Mouse (Mus musculus) thymus, postnatal 14 days (tissue): Measurements from ENCODE around the gene Trappc12.
"Not testable (repeated sequence)": the region's sequence is repeated elsewhere in the genome, so short reads cannot be mapped to it uniquely, and the experiment has no call there.

ENCODE experiments used
- DNase-seq: peaks from one replicate; pipeline ENCODE4 v3.0.0; 2021

Trappc12 gene

DNA sequence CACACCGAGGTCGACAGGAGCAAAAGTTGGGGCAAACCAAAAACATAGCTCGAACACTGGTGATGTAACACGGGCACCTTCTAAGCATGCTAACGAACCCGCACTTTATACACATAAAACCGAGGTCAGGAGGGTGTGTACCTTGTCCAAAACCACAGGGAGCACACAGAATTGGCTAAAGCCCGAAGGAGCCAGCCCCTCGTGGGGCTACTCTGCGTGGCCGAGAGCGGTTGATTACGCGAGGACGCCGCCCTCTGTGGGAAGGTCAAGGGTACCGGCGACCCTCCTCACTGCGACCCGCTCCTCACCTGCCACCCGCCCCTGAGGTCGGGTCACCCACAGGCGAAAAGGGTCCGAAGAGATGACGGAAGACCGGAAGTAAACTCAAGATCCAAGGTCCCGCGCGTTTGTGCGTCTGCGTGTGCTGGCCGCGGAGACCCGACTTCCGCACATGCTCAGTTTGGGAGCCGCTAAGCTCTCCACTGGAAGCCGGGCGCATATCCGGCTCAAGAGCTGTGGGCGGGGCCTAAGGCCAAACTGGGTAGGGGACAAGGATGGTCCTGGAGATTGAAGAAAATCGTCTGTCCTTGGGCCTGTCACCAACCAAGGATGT, at the start of gene Trappc12:
Gene Trappc12 (minus strand): TSS at position 452 of the 613 bp plus-strand sequence.
- DNase-seq: peak; percentile 91

DNA sequence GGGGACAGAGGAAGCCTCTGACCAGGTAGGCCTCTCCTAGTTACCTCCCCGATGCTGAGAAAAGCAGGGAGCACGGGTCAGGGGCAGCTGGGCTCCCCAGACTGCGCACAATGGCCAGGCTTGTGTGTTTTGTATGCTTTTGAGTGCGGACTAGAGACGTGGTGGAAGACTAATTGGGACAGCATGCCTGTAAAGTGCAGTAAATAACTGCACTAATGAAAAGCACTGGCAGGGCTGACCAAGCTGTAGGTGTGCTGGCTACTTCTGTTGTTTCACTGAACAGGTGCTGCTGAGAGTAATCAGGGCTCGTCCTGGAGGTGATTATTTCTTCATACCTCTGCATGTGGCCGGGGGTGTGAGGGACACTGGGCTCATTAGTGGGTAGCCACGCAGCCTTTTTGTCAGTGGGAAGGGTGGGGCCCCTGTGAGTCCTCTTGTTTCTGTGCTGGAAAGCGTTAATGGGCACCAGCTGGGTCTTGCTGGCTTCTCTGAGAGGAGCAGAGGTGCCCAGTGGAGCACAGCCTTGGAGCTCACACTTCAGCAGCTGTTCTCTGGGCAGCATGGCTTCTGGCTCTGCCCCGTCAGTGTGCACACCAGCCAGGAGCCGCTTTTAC, 49.6 kb upstream of the Trappc12 start:
- DNase-seq: no peak

DNA sequence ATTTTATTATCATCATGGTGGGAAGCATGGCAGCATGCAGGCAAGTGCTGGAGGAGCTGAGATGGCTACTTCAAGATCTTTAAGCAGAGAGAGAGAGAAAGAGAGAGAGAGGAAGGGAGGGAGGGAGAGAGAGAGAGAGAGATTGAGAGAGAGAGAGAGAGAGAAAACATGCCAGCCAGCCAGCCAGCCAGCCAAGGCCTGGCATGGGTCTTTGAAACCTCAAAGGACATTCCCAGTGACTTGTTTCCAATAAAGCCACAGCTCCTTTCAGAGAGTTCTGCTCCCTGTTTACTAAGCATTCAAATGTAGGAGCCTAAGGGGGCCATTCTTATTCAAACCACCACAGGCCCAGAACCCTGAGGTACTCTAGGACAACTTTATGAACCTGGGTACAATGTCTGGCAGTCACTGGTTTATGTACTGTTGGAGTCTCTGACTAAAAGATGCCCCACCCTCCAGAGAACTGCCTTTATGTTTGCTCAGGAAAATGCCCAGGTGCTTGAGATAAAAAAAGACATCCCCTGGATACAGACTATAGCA, 46.7 kb upstream of the Trappc12 start:
- no peak for DNase-seq

DNA sequence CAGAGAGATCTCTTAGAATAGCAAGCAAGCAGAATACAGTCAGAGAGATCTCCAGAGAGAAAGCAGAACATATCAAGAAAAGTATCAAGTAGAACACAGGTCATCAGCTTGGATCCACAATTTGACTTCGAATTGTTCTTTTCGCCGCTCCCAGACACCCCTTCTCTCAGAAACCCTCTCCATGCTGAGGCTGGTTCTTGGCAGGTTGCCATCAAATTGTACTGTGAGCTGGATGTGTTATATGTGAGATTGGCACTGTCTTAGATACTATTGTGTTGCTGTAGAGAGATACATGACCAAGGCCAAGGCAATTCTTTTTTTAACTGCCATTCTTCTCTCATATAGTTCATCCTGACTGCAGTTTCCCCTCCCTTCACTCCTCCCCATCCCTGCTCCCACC, 44.8 kb upstream of the Trappc12 start:
- DNase-seq: no peak

DNA sequence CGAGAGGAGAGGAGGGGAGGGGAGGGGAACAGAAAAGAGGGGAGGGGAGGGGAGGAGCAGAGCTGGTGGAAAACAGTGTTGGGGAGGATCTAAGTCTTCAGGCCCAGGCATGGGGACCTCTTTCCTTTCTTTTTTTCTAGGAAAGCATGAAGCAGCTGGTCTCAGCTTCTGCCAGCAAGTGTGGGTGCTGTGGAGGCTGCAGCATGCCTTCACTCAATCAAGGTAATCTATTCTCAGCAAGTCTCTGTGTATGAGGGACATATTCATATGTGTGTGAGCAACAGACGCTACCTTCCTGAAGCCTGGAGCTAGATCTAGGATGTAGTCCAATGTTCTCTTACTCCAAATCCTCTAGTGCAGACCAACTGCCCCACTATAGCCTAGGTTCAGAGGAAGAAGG, 43.4 kb upstream of the Trappc12 start:
- DNase-seq: no peak

DNA sequence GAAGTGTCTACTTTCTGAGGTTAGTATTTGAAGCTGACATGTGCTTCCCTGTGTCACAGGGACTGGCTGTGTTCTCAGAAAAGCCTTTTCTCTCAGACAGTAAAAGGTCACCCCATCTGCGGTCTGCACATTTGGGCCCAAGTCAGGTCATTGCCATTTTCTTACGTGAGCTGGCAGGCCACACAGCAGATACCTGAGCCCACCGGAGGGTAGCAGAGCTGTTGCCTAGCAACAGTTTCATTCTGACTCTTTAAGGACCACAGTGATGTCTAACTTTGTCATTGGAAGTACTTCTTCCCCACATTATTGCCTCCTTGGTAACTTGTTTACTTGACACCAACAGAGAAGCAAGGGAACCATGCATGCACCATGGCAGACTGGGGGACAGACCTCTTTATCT, 42.3 kb upstream of the Trappc12 start:
- DNase-seq: no peak

DNA sequence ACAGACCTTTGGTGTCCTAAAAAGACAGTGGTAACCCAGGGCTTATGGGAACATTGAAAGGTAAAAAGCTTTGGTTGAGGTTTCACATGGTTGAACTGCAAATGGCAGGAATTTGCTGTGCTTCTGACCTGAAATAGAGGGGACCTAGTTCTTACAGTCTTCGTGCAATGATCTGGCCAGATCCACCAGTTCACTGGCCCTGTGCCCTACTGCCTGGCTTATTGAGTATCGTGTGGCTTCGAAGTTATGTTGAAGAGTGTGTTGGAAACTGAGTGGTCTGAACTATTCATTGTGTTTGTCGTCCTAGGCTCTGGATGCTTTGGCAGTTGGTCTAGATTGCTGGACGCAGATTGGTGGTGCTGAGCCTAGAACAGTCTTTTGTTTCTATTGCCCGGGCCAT, 36.0 kb upstream of the Trappc12 start:
- DNase-seq: no peak

DNA sequence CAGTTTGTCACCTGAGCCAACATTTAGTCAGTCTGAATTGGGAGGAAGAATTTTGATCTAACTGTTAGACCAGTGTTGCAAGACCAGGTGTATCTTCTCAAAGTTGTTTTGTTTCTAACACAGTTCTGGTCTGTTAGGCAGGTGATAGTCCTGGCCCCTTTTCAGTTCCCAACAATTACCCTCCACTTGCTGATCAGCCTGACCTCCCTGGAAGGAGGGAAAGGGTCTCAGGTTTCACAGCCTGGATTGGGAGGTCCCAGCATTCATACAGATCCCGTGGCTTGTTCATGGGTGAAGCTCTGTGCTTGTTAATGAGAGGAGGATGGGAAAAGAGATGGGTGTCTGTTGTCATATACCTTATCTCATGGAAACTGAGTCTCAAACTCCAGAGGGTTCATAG, 35.0 kb upstream of the Trappc12 start:
- DNase-seq: no peak

DNA sequence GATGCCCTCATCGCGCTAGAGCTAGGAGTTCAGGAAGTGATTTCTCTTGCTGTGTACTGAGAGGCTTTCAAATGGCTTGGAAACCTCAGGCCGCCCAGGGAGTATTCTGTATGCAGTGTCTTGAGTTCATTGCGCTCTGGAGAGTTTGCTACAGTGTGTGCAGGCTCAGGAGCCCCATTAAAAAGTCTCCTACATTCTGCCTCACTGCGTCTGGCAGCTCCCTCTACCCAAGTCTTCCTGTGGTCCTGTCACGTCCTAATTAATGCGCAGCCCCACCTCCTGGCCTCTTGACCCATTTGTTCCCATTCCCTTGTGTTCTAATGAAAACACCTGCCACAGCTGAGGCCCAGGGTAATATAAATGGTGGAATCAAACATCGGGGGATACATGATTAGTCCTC, 34.6 kb upstream of the Trappc12 start:
- DNase-seq: no peak

DNA sequence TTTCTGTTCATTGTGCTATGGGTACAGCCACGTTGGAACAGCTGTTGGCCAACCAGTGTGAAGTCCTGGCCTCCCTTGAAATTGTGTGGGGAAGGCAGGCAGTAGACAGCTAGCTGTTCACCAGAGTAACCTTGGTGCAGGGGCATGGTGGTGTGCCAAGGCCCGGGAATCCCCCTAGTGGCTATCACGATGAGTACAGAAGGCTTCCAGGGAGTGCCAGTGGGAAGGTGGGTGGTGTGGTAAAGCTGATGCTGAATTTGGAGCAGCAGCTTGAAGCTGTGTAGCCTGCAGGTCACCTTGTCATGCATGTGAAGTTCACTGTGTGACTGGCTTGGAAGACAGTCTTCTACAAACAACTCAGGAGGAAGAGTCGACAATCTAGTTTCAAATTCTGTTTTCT, 34.1 kb upstream of the Trappc12 start:
- DNase-seq: peak; percentile 58

DNA sequence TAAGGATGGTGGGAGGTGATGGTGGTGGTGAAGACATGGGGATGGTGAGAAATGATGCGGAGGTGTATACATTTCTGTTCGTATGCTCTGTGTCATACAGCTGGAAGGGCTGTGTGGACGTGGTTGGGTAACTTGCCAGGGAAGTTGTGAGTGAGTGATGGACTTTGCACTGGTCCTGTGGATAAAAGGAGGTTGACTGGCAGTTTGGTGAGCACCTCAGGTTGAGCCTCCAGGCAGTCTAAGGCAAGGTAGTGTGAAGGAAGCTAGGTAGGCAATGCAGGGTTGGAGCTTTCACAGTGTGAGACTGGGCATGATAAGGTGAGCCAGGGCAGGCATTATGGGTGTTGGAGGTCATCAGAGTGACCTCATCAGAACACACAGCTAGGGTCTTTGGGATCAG, 32.4 kb upstream of the Trappc12 start:
- no peak for DNase-seq

DNA sequence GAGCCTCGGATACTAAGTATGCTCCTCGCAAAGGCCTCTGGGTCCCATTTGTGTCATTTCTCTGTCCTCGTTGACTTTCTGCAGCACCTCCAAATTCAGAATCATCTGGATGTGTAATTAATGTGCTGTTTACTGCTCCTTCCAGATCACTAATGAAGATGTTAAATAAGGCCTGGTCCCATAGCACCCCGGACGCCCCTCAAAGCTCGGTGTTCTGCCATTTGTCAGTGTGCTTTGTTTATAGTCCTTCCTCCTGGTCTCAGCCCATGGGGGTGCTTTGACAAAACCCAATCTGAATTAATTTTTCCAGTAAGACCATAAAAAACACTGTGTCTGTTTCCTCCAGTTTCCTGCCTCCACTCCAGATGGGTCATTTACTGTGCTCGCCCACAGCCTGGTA, 29.9 kb upstream of the Trappc12 start:
- no peak for DNase-seq

DNA sequence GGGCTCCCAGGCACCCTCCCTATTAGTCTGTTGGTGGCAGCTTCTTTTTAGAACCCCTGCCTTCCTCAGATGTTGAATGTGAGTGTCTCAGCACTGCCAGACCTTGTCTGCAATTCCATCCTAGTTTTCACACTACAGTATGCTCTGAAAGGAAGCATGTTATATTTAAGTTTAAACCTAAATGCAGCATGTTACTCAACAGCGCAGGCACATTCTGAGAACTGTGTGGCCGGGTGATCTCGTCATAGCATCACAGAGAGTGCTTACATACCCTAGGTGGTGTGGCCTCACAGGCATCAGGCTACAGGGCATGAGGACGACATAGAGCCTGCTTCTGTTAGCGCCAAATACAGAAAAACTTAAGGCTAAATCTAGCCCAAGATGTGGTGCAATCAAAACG, 25.4 kb upstream of the Trappc12 start:
- DNase-seq: no peak

DNA sequence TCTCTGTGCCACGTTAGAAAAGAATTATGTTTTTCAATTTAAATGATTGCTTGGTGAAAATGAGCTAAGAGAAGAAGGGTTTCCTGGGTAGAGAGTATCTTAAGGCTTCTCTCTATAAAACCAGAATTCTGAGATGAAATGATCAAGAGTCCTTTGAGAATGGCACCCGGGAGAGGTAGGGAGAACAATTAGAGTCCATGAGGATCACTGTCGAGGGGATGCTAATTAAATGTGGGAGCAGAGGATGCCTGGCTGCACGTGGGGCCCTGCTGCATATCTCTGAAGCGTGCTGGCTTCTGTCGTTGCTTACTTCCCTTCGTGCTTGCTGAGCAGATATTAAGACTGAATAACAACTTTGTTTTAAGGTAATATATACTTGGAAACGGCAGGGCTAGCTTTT, 24.8 kb upstream of the Trappc12 start:
- DNase-seq: no peak

DNA sequence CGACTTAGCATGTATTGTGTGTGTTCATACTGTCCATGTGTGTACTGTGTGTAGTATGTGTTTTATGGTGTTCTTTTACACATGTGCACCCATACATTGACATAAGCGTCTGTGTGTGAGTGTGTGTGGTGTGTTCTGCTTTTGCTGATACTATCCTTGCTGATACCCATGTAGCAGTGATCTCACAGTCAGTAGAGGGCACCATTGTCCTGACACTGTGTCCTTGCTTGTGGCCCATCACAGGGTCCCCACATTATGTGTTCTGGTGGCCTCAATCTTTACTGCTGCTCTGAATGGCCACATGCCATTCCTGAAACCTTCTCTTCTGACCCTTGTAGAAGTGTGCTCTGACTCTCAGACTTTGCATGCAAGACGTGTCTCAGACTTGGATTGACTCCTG, 23.5 kb upstream of the Trappc12 start:
- DNase-seq: peak; percentile 29

DNA sequence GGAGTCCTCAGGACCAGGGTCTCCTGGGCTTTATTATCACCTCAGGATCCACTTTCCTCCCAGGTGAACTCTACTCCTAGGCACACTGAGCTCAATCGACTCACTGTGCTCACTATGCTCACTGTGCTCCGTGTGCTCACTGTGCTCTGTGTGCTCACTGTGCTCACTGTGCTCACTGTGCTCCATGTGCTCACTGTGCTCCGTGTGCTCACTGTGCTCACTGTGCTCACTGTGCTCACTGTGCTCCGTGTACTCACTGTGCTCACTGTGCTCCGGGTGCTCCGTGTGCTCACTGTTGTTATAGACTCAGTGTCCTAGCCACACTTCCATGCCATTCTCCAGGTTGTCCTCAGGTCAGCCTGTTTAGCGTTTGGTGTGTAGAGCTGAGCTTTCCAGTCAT, 19.7 kb upstream of the Trappc12 start:
- DNase-seq: no peak

DNA sequence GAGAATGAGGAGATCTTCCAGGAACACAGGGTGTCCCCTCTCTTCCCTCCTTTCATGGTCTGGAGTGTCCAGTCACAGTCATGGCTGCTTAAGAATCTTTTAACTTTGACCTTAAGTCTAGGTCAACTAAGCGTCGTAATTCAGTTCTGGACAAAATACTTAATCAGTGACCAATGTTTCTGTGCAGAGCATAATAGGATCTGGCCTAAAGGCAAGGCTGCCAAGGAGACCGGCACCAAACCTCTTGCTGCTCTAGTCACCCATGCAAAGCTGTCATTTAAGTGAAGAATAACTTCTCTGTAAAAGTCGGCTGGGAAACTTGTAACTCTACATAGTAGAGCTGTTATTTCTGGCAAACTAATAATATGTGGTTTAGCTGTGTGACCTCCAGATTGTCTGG, 5.7 kb upstream of the Trappc12 start:
- DNase-seq: no peak

DNA sequence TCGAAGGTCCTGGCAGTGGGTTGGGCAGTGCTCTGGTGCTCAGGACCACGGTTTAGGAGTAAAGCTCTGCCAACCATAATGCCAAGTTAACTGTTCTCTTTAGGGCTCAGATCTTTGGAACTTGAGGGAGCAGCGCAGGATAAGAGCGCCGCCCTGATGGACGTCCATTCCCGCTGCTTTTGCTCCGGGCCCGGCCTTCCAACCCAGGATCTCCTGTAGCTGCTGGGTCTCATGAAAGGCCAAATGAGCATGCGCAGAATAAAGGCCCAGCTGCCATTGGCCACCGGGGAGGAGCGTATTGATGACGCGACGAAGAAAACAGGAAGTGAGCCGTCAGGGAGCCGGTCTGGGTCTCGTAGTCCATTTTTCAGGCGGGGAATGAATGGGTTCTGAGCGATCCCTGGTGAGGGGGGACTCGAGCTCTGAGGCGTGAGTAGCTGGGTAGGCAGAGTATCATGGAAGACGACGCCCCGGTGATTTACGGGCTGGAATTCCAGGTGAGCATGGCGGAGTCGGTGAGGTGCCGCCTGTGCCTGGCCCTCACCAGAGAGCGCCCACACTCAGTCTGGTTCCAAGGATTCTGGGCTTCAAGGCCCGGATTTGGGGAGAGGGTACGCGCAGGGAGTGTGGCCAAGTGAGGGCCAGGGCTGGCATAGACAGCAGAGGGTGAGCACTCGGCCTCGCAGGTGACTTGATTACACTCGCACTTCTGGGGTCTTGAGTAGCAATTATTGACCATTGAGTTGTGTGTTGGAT, 1.4 kb upstream of the Trappc12 start, which contains the start of gene Eipr1:
Gene Eipr1 (plus strand): TSS at position 296 of the 756 bp plus-strand sequence.
- DNase-seq: peak; percentile 90

DNA sequence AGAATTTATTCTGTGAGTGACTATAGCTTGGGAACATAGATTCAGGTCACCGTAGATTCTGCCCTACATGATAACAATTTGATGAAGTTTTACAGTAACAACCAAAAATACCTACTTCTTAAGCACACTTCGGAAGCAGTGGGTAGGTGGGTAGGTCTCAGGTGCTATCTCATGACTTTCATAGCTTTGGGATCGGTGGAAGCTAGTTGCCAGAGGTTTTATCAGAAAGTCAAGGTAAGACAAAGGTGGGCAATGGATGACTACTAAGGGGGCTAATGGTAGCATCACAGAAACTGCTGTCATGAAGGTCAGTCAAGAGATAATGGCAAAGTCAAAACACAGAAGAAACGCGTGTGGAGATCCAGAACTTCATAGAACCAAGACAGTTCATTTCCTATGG, 604 bp upstream of the Trappc12 start:
- DNase-seq: no peak

DNA sequence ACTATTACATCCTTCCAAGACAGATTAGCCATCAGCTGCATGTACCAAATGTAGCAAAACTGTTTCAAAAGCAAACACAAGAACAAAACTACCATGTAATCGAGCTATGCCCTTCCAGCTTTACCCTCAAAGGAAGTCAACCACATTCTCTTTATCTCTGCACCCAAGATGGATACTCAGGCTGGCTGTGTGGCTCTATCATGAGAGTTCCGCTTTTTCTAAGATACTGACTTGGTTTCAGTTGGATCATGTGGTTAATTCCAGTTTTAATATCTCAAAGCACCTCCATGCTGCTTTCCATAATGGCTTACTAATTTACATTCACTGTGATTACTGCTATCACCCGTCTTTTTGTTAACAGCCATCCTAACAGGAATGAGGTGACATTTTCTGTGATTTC, 6.9 kb downstream of the Trappc12 start:
- no peak for DNase-seq

DNA sequence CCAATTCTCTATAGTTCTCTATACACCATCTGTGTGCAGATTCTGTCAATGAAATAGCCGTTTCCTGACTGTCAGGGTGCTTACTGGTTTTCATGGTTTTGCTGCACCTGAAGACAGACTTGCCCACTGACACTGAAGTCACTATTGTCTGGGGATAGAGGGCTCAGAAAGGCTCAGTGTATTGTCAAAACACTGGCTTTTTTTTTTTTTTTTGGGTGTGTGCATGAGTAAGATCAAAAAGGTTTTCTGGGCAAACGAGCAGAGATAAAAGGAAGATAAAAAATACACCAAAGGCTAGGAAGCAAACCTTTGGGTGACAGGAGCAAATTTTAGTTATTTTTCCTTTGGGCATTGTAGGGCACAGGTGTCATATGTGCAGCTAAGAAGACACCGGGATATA, 15.0 kb downstream of the Trappc12 start:
- peak; percentile 22 for DNase-seq

DNA sequence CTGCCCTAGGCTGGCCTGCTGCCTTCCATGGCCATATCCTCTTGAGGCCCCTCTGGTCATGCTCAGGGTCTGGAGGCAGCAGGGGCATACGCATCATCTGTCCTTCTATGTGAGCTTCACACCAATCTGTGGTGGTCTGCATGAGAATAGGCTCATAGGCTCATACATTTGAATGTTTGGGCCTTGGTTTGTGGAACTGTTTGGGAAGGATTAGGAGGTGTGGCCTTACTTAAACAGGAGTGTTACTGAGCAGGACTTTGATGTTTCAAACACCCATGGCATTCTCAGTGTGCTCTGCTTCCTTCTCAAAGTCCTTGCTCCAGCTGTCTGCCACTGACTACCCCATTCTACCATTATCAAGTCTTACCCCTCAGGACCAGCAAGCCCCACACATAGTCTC, 16.0 kb downstream of the Trappc12 start:
- no peak for DNase-seq

DNA sequence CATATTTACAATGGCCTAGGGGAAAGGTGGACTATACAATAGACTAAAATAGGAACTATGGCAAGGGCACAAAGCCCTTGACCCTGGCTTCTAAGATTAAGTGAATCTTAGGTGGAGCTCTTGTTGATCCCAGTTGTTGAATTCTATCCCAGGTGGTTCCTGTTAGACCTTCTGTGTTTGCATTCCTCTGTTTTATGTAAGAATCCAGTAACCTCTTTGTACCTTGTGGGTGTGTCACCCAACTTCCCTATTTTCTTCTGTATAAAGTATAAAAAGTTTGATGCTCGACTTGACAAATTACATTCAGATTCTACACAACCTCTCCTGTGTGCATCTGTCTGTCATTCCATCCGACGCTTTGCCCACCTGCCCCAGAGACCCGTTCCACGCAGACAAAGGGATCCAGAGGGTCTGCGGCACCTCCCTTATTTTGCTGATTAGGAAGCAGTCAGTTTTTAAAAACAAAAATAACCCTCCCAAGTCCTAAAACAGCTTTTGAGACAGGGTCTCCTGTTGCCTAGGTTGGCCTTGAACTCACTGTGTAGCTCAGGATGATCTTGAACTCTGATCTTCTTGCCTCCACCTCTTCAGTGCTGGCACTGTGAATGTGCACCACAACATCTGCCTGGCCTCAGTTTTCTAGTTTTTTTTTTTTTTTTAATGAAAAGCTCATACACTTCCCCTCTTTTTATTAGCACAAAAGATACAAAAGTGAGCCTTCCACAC, 16.6 kb downstream of the Trappc12 start:
- DNase-seq: not testable (repeated sequence)
